Mouse (Mus musculus) ovary, adult 18-20 months (tissue): ENCODE results near the gene Tmem252.
"Not testable (repeated sequence)": the region's sequence is repeated elsewhere in the genome, so short reads cannot be mapped to it uniquely, and the experiment has no call there.

Source experiments
- DNase-seq: peaks from one replicate; pipeline ENCODE4 v3.0.0; 2022; ENCODE audit warnings: low spot score, mixed read lengths

Gene Tmem252

DNA sequence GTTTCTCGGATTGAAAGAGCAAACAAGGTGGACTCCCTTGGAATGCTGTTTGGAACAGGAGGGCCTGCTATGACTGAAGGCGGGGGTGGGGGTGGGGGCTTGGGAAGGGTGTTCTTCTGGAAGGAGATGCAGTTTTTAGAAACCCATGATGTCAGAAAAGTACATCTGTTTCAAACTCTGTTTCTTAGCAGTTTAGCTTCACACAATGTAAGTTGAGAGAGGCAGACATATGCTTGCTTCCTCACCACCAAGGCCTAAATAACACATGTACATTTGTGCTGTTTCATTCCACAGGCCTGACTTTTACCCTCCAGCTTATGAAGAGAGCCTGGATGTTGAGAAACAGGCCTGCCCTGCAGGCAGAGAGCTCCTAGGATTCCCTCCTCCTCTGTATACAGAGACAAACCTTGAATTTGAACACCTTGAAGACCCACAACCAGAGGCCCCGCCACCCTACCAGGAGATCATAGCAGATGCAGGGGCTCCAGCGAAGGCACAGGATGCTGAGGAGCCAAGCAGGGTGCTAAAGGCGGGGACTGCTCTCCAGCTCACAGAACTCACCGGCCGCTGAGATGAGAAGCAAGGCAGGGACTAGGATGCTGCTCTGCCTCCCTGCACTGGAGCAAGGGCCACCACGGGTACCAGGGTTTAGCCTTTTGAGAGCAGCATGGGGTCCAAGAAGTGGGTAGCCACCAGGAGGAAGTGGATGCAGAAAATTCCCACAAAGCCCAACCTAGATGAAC is 3.6 kb downstream of the Tmem252 start:
- DNase-seq, result no peak

- DNase-seq, result no peak
These were observed 9.4 kb downstream of the Tmem252 start for GRCm38 (mm10) chr19:24683016-24683720.

GRCm38 (mm10) chr19:24686411-24686810 is 12.6 kb downstream of the Tmem252 start:
- no peak for DNase-seq

- DNase-seq, result no peak
These were observed 14.5 kb downstream of the Tmem252 start for GRCm38 (mm10) chr19:24688327-24688726.

GRCm38 (mm10) chr19:24689531-24689930 is 15.7 kb downstream of the Tmem252 start:
- DNase-seq, result no peak

GRCm38 (mm10) chr19:24692691-24693090 is 18.9 kb downstream of the Tmem252 start:
- no peak for DNase-seq

DNA sequence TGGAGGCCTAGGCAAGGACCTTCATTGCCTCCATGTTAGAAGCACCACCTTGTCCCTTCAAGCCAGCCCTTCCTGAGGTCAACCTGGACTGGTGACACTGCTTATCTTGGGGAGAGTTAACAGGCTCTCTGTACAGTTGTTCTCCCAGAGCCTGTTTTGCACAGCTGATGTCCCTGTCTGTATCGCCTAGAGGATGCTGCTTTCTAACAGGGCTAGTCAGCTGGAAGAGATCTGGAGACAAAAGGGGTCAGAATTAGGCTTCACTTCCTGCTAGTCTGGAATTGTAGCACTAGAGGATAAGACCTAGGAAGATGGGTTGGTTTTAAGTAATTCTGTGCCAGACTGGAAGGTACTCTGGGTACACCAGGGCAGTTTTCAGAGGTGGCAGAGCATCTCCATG is 24.1 kb downstream of the Tmem252 start:
- DNase-seq, result no peak

GRCm38 (mm10) chr19:24698651-24699050 is 24.8 kb downstream of the Tmem252 start:
- no peak for DNase-seq

DNA sequence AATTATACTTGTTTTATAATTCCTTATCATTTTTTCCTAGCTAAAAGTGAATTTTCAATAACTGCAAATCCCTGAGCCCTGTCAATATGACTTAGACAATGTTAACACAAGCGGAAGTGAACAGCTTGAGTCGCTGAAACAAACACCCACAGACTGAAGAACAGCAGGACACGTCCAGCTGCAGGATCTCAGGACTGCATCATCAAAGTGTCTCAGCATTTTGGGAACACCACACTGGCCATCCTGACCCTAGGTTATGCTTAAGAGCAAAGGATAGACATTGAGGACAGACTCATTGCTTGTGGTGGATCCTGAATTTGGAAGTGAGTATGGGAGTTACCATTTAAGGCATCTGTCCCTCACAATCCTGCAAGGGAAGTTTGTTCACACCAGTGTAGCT is 25.4 kb downstream of the Tmem252 start:
- DNase-seq, result no peak

- no peak for DNase-seq
These were observed 26.1 kb downstream of the Tmem252 start for GRCm38 (mm10) chr19:24699910-24700309.

- no peak for DNase-seq
These were observed 26.9 kb downstream of the Tmem252 start for GRCm38 (mm10) chr19:24700664-24701063.

DNA sequence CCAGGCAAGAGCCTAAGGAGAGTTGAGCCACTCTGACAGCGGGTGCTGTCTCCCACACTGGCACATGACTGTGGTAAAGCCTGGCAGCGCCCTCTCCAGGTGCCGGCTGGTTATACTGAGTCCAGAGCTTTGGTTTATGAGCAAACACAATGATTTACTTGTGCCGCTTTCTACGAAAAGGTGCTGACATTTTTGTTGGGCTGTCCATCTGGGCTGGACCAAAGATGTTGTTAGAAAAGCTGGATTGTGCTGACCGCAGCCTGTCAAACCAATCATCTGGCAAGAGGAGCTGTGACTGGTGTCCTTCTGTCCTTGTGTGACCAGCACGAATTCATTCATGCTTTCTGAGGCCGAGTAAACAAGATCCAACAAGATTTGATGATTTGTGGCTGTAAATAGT is 27.9 kb downstream of the Tmem252 start:
- DNase-seq, result no peak

GRCm38 (mm10) chr19:24703168-24703567 is 29.4 kb downstream of the Tmem252 start:
- DNase-seq, result not testable (repeated sequence)

- DNase-seq, result no peak
These were observed 29.9 kb downstream of the Tmem252 start for GRCm38 (mm10) chr19:24703680-24704079.

DNA sequence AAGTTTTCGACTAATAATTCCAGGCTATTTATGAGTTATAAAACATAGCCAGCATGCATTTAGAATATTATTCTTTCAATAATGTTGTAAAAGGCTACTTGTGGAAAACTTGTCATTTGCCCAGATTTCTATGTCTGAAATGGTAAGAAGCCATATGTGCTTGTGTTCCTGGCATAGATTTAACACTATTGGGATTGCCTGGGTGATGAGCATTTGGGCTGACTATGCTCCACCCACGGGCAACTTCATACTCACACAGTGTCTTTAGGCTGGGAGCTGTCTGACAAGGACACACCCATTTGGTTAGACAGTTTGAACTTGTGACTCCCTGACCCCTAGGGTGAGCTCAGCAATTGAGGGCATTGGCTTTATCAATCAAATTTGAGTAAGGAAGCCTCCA is 30.5 kb downstream of the Tmem252 start:
- DNase-seq, result no peak

GRCm38 (mm10) chr19:24705395-24705794 is 31.6 kb downstream of the Tmem252 start:
- DNase-seq, result no peak

DNA sequence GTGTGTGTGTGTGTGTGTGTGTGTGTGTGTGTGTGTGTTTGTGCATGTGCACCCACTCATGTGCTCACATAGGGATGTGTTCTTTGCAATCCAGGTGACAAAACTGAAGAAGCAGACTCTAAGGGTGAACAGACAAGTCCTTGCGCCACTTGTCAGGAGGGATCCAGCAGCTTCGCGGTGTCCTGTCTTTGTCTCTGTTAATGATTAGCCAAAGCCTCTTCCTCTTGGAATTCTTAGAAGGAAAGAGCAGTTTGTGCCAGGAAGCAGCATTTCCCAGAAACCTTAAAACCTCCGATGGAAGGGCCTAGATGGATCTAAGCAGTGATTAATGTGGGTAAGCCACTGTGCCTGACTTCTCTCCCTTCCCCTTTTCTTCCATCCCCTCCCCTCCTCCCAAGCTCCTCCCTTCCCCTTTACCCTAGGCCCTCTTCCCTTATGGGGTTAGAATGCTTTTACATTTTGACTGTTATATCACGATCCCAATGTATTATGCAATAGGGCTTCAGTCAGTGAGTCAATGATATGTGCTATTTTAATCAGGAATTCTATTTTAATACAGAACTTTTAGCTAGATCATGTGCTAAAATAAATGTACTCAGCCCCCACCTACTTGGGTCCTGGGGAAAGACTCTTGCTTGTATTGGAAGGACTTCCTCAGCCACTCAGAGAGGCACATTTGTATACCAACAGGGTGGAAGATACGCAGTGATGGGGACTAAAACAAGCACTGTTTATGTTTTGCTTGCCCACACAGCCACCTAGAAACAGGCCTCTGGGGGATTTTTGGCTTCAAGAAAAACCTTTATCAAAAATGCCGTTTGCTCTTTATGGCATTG is 33.5 kb downstream of the Tmem252 start:
- DNase-seq, result no peak

DNA sequence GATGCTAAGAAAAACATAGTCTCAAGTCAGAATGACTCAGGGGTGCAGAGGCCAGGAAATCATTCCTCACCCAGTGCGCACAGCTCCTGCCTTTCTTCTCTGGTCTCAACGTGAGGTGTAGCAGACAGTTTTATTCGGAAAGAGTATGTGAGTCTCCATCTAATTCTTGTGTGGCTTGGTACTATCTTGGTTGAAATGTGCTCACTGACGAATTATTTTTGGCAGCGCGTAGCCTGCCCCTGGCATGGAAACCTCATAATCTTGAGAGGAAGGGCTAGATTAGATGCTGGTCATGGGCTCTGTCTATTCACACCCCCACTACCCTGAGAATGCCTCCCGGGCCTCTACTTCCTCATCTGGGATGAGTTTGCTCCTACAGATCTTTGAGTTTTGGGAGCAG is 34.2 kb downstream of the Tmem252 start:
- DNase-seq, result no peak

GRCm38 (mm10) chr19:24716303-24717097 is 42.7 kb downstream of the Tmem252 start:
- DNase-seq, result no peak

DNA sequence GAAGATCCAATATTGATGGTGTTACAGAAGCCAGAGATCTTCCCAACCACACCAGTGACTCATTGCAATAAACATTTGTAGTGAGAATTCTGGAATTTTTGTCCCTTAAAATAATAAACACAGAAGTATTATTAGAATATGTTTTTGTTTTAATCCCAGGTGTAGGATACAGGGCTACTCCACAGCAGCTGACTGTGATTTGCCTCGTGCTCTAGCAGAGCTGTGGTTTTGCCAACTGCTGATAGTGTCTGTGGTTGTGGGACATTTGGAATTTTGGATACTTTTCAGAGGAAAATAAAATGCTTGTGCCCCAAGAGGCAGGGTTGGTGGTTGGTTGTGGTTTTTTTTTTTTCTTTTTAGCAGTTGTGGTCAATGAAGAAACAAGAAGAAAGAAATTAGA is 44.2 kb downstream of the Tmem252 start:
- no peak for DNase-seq

DNA sequence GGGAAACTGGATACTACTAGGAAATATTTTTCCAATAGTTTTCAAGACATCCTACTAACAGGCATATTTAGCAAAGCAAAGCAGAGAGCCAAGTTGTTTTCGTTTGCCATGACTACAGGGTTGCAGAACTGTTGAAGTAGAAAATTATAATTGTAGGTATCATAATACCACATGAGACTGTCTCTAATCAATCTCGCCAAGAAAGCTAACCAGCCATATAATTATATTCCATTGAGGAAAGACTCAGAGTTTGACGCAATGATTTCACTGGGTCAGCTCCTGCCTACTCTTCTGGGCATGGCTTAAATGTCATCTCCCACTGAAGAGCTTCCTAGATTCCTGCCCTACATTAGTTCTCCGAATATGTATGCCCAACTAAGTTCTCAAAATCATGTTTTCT is 45.7 kb downstream of the Tmem252 start:
- DNase-seq, result no peak

- no peak for DNase-seq
These were observed 46.6 kb downstream of the Tmem252 start for GRCm38 (mm10) chr19:24720448-24720847.
